Mouse (Mus musculus) kidney, postnatal 14 days (tissue): ENCODE data around the gene Dhrs13.
"Not testable (repeated sequence)": the region's sequence is repeated elsewhere in the genome, so short reads cannot be mapped to it uniquely, and the experiment has no call there.

Source experiments
- DNase-seq: peaks from one replicate; pipeline ENCODE4 v3.0.0; 2022; ENCODE audit warnings: mixed read lengths

The Dhrs13 gene

GRCm38 (mm10) chr11:78031947-78032808, at the start of gene Dhrs13:
Gene Dhrs13 (plus strand): TSS chr11:78032280.
- peak; percentile 96 for DNase-seq

- peak; percentile 100 for DNase-seq
Measured at GRCm38 (mm10) chr11:77982441-77982905, 49.6 kb upstream of the Dhrs13 start, which contains the start of gene Phf12. Gene Phf12 (plus strand): TSS chr11:77982754.

GRCm38 (mm10) chr11:77983191-77983936, 48.7 kb upstream of the Dhrs13 start:
- peak; percentile 57 for DNase-seq

- peak; percentile 80 for DNase-seq
Measured at GRCm38 (mm10) chr11:77983937-77984835, 47.9 kb upstream of the Dhrs13 start.

GRCm38 (mm10) chr11:77984836-77985231, 47.2 kb upstream of the Dhrs13 start:
- peak; percentile 73 for DNase-seq

- no peak for DNase-seq
Measured at GRCm38 (mm10) chr11:77985541-77986065, 46.5 kb upstream of the Dhrs13 start.

GRCm38 (mm10) chr11:77989071-77989690, 42.9 kb upstream of the Dhrs13 start:
- DNase-seq = no peak

- peak; percentile 18 for DNase-seq
Measured at GRCm38 (mm10) chr11:77995556-77995955, 36.5 kb upstream of the Dhrs13 start.

GRCm38 (mm10) chr11:78006446-78006845, 25.6 kb upstream of the Dhrs13 start:
- no peak for DNase-seq

- DNase-seq = peak; percentile 81
Measured at GRCm38 (mm10) chr11:78019676-78020075, 12.4 kb upstream of the Dhrs13 start.

- no peak for DNase-seq
Measured at GRCm38 (mm10) chr11:78023607-78024006, 8.5 kb upstream of the Dhrs13 start.

- DNase-seq = no peak
Measured at GRCm38 (mm10) chr11:78029240-78029639, 2.8 kb upstream of the Dhrs13 start.

- DNase-seq = no peak
Measured at GRCm38 (mm10) chr11:78030600-78030999, 1.5 kb upstream of the Dhrs13 start.

GRCm38 (mm10) chr11:78031389-78031788, 691 bp upstream of the Dhrs13 start:
- DNase-seq = no peak

GRCm38 (mm10) chr11:78032809-78033195, 722 bp downstream of the Dhrs13 start:
- no peak for DNase-seq

- DNase-seq = no peak
Measured at GRCm38 (mm10) chr11:78033931-78034617, 2.0 kb downstream of the Dhrs13 start.

GRCm38 (mm10) chr11:78036791-78037190, 4.7 kb downstream of the Dhrs13 start:
- DNase-seq = no peak

GRCm38 (mm10) chr11:78037831-78038752, 6.0 kb downstream of the Dhrs13 start, which contains the start of gene Flot2:
Gene Flot2 (plus strand): TSS chr11:78037931.
- DNase-seq = peak; percentile 77

- DNase-seq = no peak
Measured at GRCm38 (mm10) chr11:78040878-78041277, 8.8 kb downstream of the Dhrs13 start.

GRCm38 (mm10) chr11:78042290-78042870, 10.3 kb downstream of the Dhrs13 start:
- DNase-seq = not testable (repeated sequence)
